Mouse (Mus musculus) forebrain, postnatal 0 days (tissue): Measurements from ENCODE around the gene Gm36864. TPM values are rescaled to one million over a fixed set of nuclear protein-coding genes. Genes with fewer than 3 reads are reported as not detected.

Source experiments
- ATAC-seq: fragments of 200-750 bp; cut with Nextera tagmentation; 2 replicates; pipeline ENCODE4 v1.8.0; 2017; ENCODE audit warnings: mild to moderate bottlenecking, moderate library complexity
- DNase-seq: peaks from one replicate; pipeline ENCODE4 v3.0.0-alpha.2; 2015
- H3K27ac ChIP-seq: fragments of 300-500 bp; sonication (generic); 2 replicates; pipeline ENCODE4 v1.5.1; 2014; ENCODE audit warnings: low read depth, mild to moderate bottlenecking, antibody characterized with exemption, low read length, moderate library complexity, mixed read lengths
- H3K27me3 ChIP-seq: fragments of 300-500 bp; sonication (generic); 2 replicates; pipeline ENCODE4 v1.6.1; 2014; ENCODE audit warnings: mild to moderate bottlenecking, low read length, mixed read lengths; ENCODE audit not compliant: insufficient read depth
- H3K36me3 ChIP-seq: fragments of 300-500 bp; sonication (generic); 2 replicates; pipeline ENCODE4 v1.6.1; 2014; ENCODE audit warnings: mild to moderate bottlenecking, moderate library complexity; ENCODE audit not compliant: insufficient read depth
- H3K4me1 ChIP-seq: fragments of 300-500 bp; sonication (generic); 2 replicates; pipeline ENCODE4 v1.6.1; 2014; ENCODE audit warnings: antibody characterized with exemption; ENCODE audit not compliant: insufficient read depth
- H3K4me2 ChIP-seq: fragments of 300-500 bp; sonication (generic); 2 replicates; pipeline ENCODE4 v1.6.1; 2014; ENCODE audit warnings: low read depth, mild to moderate bottlenecking, moderate library complexity
- H3K4me3 ChIP-seq: fragments of 300-500 bp; sonication (generic); 2 replicates; pipeline ENCODE4 v1.5.1; 2014; ENCODE audit warnings: low read depth, low read length, mixed read lengths
- H3K9ac ChIP-seq: fragments of 300-500 bp; sonication (generic); 2 replicates; pipeline ENCODE4 v1.6.1; 2014; ENCODE audit warnings: mild to moderate bottlenecking
- H3K9me3 ChIP-seq: fragments of 300-500 bp; sonication (generic); 2 replicates; pipeline ENCODE4 v1.6.1; 2016; ENCODE audit warnings: low read length
- CTCF ChIP-seq: sonication (generic); IDR thresholded peaks from 2 replicates; pipeline ENCODE4 v1.5.1; 2016; ENCODE audit warnings: antibody characterized with exemption, control low read depth, low read depth
- WGBS: fragments of 180-500 bp; shearing (Covaris S2); extraction: QIAGEN DNeasy Blood & Tissue Kit; methylation state at CpG from one replicate; pipeline ENCODE4 v1.1.7; 2014; 5-methylcytosine and 5-hydroxymethylcytosine counted together
- polyA plus RNA-seq: library from polyadenylated mRNA; unstranded; fragments of >200 nt; fragmentation: Nextera tagmentation; extraction: Ambion mirVana; gene quantifications from 2 replicates; pipeline ENCODE4 v1.2.1, GENCODE M21; 2015
- total RNA-seq: library from RNA; depleted of rRNA; stranded (reverse); fragments of >200 nt; gene quantifications from 2 replicates; pipeline ENCODE4 v1.2.3, GENCODE M21; 2014

Gm36864 gene
- total and polyA plus RNA-seq, 2 experiments from 2014 or later: not detected

DNA sequence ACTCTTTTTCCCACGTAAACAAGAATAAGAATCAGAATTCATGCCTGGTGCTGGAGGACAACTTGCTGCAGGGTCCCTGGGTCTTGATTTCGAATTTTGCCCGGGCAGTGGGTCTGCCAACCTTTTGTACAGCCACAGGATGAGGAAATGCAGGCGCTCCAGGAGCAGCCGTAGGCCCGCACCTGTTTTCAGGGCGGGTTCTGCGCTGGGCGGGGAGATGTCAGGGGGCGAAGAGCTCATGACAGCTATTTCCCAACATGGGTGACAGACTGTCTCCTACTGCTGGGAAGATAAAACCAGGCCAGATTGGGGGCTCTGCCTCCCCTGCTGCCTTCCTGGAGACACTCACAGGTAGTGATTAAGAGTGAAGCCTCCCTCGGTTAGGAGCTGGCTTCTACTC, 38.1 kb downstream of the Gm36864 start:
- Histone ChIP-seq H3K9me3 (no peaks in the 10 kb centered on the region), H3K9ac (no peak overlapping the region), H3K4me2 (no peak overlapping the region), H3K27me3 (no peaks in the 10 kb centered on the region; the same call in 1 of the 2 replicates), H3K4me1 (no peaks in the 10 kb centered on the region), H3K4me3 (no peak overlapping the region), H3K27ac (no peak overlapping the region), H3K36me3 (no peaks in the 10 kb centered on the region)
- no peak for DNase-seq
- WGBS: 47% methylated on average over 11 of the region's 11 CpGs
- ATAC-seq: no peak
- TF ChIP-seq CTCF: no peak

DNA sequence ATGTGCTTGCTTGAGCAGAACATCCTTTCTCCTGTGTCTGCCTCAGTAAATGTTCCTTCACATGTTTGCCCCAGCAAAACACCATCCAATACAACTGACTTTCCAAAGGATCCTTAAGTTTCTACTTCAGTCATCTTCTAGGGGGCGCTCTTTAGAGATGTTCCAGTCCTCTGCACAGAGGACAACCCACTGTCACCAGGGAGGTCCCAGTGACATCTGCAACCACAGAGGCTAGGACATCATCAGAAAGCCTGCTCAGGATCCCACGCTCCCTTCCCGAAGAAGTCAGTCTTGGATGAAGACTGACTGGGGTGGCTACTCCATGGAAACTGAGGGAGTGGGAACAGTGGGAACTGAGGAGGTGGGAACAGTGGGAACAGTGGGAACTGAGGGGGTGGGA, 39.6 kb downstream of the Gm36864 start:
- Histone ChIP-seq H3K9me3 (no peaks in the 10 kb centered on the region), H3K27me3 (no peaks in the 10 kb centered on the region), H3K4me1 (no peaks in the 10 kb centered on the region), H3K36me3 (no peaks in the 10 kb centered on the region), H3K27ac (no peak overlapping the region), H3K4me2 (no peak overlapping the region), H3K9ac (no peak overlapping the region), H3K4me3 (no peak overlapping the region)
- DNase-seq (no peak), ATAC-seq (no peak)
- no peak for TF ChIP-seq CTCF
- 82% methylated on average over 3 of the region's 3 CpGs for WGBS

GRCm38 (mm10) chr7:44276461-44277249, 40.7 kb downstream of the Gm36864 start:
- WGBS: 67% methylated on average over 8 of the region's 10 CpGs

GRCm38 (mm10) chr7:44277250-44277622, 41.3 kb downstream of the Gm36864 start:
- H3K9ac ChIP-seq: no peak overlapping the region
- DNase-seq (peak; percentile 67), ATAC-seq (peak; percentile 42; the same call in 1 of the 2 replicates)
- no peaks in the 10 kb centered on the region for H3K4me1 ChIP-seq
- H3K27ac ChIP-seq: no peak overlapping the region
- peak; percentile 72 for TF ChIP-seq CTCF
- no peak overlapping the region for H3K4me3 ChIP-seq
- no peaks in the 10 kb centered on the region for H3K27me3 ChIP-seq
- WGBS: 41% methylated on average over 2 of the region's 2 CpGs
- no peak overlapping the region for H3K4me2 ChIP-seq
- no peaks in the 10 kb centered on the region for H3K9me3 ChIP-seq
- no peaks in the 10 kb centered on the region for H3K36me3 ChIP-seq

More at GRCm38 (mm10) chr7:44276461-44277249, 40.7 kb downstream of the Gm36864 start:
- Histone ChIP-seq H3K36me3 (no peaks in the 10 kb centered on the region), H3K9me3 (no peaks in the 10 kb centered on the region), H3K4me1 (no peaks in the 10 kb centered on the region), H3K4me2 (no peak overlapping the region), H3K4me3 (no peak overlapping the region), H3K9ac (no peak overlapping the region), H3K27me3 (no peaks in the 10 kb centered on the region), H3K27ac (no peak overlapping the region)
- DNase-seq: no peak
- TF ChIP-seq CTCF: no peak
- no peak for ATAC-seq

GRCm38 (mm10) chr7:44280959-44281358, 45.0 kb downstream of the Gm36864 start:
- no peak overlapping the region for H3K4me3 ChIP-seq
- H3K9me3 ChIP-seq: no peaks in the 10 kb centered on the region
- H3K4me2 ChIP-seq: no peak overlapping the region
- no peaks in the 10 kb centered on the region for H3K4me1 ChIP-seq
- peak; percentile 45 for ATAC-seq
- no peak overlapping the region for H3K27ac ChIP-seq
- no peak for TF ChIP-seq CTCF
- 45% methylated on average over 1 of the region's 1 CpGs for WGBS
- H3K27me3 ChIP-seq: no peaks in the 10 kb centered on the region
- no peak overlapping the region for H3K9ac ChIP-seq
- no peak for DNase-seq
- no peaks in the 10 kb centered on the region for H3K36me3 ChIP-seq

GRCm38 (mm10) chr7:44281586-44281985, 45.6 kb downstream of the Gm36864 start:
- no peak for TF ChIP-seq CTCF
- Histone ChIP-seq H3K36me3 (no peaks in the 10 kb centered on the region), H3K27me3 (no peaks in the 10 kb centered on the region), H3K27ac (peak overlapping the region; percentile 29; the same call in 1 of the 2 replicates), H3K9me3 (no peaks in the 10 kb centered on the region), H3K4me1 (no peaks in the 10 kb centered on the region), H3K9ac (no peak overlapping the region), H3K4me3 (no peak overlapping the region), H3K4me2 (no peak overlapping the region)
- ATAC-seq (peak; percentile 79), DNase-seq (peak; percentile 32)
- 69% methylated on average over 7 of the region's 7 CpGs for WGBS

DNA sequence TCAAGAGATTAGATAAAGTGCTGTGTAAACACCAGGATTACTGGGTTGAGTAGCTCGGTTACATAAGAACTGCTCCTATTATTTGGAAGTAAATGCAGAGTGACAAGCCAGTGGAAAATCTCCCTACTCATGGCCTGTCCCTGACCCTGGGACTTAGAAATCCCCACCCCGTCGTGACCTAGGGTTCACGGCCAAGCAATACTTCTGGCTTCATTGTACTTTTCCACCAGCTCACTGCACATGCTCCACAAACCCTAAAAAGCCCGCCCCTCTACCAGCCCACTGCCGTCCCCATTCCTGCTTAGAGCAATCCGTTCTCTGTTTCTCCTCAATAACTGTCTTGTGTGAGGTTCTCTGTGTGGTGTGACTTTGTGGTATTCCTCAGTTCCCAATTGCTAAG, 51.8 kb downstream of the Gm36864 start:
- Histone ChIP-seq H3K36me3 (no peaks in the 10 kb centered on the region), H3K27ac (no peak overlapping the region), H3K4me3 (no peak overlapping the region), H3K27me3 (no peaks in the 10 kb centered on the region), H3K9me3 (no peaks in the 10 kb centered on the region), H3K4me2 (no peak overlapping the region), H3K4me1 (no peaks in the 10 kb centered on the region), H3K9ac (no peak overlapping the region)
- WGBS: 71% methylated on average over 7 of the region's 7 CpGs
- TF ChIP-seq CTCF: no peak
- ATAC-seq: no peak
- no peak for DNase-seq
